Mouse (Mus musculus) layer of hippocampus, adult 9-11 months (tissue): Measurements from ENCODE around the gene Gpr85.

Experiments
- DNase-seq: peaks from one replicate; pipeline ENCODE4 v3.0.0; 2022

The Gpr85 gene

GRCm38 (mm10) chr6:13812157-13812556, 27.6 kb downstream of the Gpr85 start:
- no peak for DNase-seq

GRCm38 (mm10) chr6:13800071-13800470, 39.7 kb downstream of the Gpr85 start:
- no peak for DNase-seq

GRCm38 (mm10) chr6:13797389-13797788, 42.4 kb downstream of the Gpr85 start:
- DNase-seq: no peak
